Mouse (Mus musculus) hindbrain, embryonic 15.5 days (tissue): Measurements from ENCODE around the gene Nacad. TPM values are rescaled to one million over a fixed set of nuclear protein-coding genes. Genes with fewer than 3 reads are reported as not detected.

ENCODE experiments used
- ATAC-seq: fragments of 200-750 bp; cut with Nextera tagmentation; 2 replicates; pipeline ENCODE4 v1.8.0; 2017; ENCODE audit warnings: low read depth, moderate number of reproducible peaks, moderate TSS enrichment; ENCODE audit not compliant: low FRiP score
- H3K27ac ChIP-seq: fragments of 300-500 bp; sonication (generic); replicated peaks from 2 replicates; pipeline ENCODE4 v1.5.1; 2015; ENCODE audit warnings: mild to moderate bottlenecking, inconsistent platforms
- H3K27me3 ChIP-seq: fragments of 300-500 bp; sonication (generic); 2 replicates; pipeline ENCODE4 v1.6.1; 2015; ENCODE audit warnings: control low read depth, inconsistent platforms
- H3K36me3 ChIP-seq: fragments of 300-500 bp; sonication (generic); 2 replicates; pipeline ENCODE4 v1.6.1; 2015; ENCODE audit warnings: control low read depth, inconsistent platforms
- H3K4me1 ChIP-seq: fragments of 300-500 bp; sonication (generic); replicated peaks from 2 replicates; pipeline ENCODE4 v1.6.1; 2015; ENCODE audit warnings: control low read depth, inconsistent platforms
- H3K4me2 ChIP-seq: fragments of 300-500 bp; sonication (generic); 2 replicates; pipeline ENCODE4 v1.6.1; 2015; ENCODE audit warnings: moderate library complexity, mild to moderate bottlenecking, inconsistent platforms
- H3K4me3 ChIP-seq: fragments of 300-500 bp; sonication (generic); 2 replicates; pipeline ENCODE4 v1.5.1; 2015; ENCODE audit warnings: mild to moderate bottlenecking, inconsistent platforms
- H3K9ac ChIP-seq: fragments of 300-500 bp; sonication (generic); 2 replicates; pipeline ENCODE4 v1.6.1; 2015; ENCODE audit warnings: inconsistent platforms
- H3K9me3 ChIP-seq: fragments of 300-500 bp; sonication (generic); 2 replicates; pipeline ENCODE4 v1.6.1; 2016; ENCODE audit warnings: control low read depth, inconsistent platforms
- WGBS: fragments of 180-500 bp; shearing (Covaris S2); methylation state at CpG from one replicate; pipeline ENCODE4 v1.1.7; 2015; 5-methylcytosine and 5-hydroxymethylcytosine counted together
- polyA plus RNA-seq: library from polyadenylated mRNA; unstranded; fragments of >200 nt; fragmentation: Nextera tagmentation; extraction: Ambion mirVana; gene quantifications from 2 replicates; pipeline ENCODE4 v1.2.1, GENCODE M21; 2015

Gene Nacad
- polyA plus RNA-seq, 1 experiment from 2014 or later, result 89.8 TPM

DNA sequence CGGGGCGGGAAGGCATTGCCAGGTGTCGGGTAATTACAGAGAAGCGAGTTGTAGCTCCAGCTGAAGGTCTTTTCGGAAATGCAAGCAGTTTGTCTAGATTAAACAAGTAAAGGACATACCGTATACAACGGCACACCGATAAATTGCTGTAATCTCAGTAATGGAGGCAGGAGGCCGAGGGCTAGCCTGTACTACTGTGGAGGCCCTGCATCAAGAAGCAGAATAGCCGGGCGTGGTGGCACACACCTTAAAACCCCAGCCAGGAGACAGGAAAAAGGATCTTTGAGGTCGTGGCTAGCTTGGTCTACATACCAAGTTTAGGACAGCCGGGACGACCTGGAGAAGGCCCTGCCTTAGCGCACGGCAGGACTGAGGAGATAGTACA lies 20.5 kb upstream of the Nacad start:
- Histone ChIP-seq H3K27me3 (no peaks in the 10 kb centered on the region), H3K4me1 (peaks cover 33% of the 10 kb centered on the region), H3K27ac (peak overlapping the region; percentile 86), H3K9ac (peak overlapping the region; percentile 60), H3K4me3 (peak overlapping the region; percentile 79), H3K4me2 (peak overlapping the region; percentile 85), H3K9me3 (no peaks in the 10 kb centered on the region), H3K36me3 (peaks cover 19% of the 10 kb centered on the region)
- WGBS, result 15% methylated on average over 16 of the region's 16 CpGs
- ATAC-seq, result peak; percentile 29

DNA sequence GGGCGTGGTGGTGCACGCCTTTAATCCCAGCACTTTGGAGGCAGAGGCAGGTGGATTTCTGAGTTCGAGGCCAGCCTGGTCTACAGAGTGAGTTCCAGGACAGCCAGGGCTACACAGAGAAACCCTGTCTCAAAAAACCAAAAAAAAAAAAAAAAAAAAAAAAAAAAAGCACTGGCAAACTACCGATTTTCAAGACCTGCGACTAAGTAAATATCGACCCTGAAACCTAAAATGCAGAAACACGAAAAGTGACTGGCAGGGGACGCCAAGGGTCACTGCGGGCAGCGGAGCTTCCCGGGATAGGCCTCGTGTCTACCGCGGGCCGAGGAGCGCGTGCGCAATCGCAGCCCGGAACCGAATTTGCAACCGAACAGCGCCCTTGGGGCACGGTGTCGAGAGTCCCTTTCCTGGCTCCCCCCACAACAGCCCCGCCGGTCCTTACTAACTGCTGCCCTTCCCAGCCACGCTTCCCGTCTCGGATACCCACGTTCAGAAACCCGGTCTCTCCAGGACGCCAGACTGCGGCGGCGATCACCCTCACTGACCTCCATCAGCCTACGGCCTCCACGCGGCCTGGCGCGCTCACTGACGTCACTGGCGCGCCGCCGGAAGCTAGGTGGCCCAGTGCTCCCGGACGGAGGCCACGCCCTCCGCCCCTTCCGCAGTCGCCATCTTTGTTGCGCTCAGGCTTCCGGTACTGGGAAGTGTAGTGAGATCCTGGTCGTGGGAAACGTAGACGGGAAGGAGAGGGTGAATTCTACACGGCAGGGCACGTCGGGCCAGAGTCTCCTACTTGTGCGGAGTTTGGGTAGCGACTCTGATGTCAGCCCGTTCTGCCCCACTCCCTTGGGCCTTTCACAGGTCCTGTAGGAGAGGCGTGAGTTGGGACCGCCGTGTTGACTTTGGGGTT lies 19.9 kb upstream of the Nacad start, which contains the start of gene Tbrg4:
Gene Tbrg4 (minus strand): TSS at position 590 of the 910 bp plus-strand sequence.
- peak within 1 kb of the TSS; percentile 79 for H3K4me3 ChIP-seq
- peak within 1 kb of the TSS; percentile 60 for H3K9ac ChIP-seq
- H3K4me1 ChIP-seq, result peaks cover 33% of the 10 kb centered on the region
- peaks cover 25% of the 10 kb centered on the region for H3K36me3 ChIP-seq
- H3K9me3 ChIP-seq, result no peaks in the 10 kb centered on the region
- under 1% methylated on average over 66 of the region's 66 CpGs for WGBS
- peak within 1 kb of the TSS; percentile 85 for H3K4me2 ChIP-seq
- no peaks in the 10 kb centered on the region for H3K27me3 ChIP-seq
- peak within 1 kb of the TSS; percentile 86 for H3K27ac ChIP-seq
- peak; percentile 96 for ATAC-seq

DNA sequence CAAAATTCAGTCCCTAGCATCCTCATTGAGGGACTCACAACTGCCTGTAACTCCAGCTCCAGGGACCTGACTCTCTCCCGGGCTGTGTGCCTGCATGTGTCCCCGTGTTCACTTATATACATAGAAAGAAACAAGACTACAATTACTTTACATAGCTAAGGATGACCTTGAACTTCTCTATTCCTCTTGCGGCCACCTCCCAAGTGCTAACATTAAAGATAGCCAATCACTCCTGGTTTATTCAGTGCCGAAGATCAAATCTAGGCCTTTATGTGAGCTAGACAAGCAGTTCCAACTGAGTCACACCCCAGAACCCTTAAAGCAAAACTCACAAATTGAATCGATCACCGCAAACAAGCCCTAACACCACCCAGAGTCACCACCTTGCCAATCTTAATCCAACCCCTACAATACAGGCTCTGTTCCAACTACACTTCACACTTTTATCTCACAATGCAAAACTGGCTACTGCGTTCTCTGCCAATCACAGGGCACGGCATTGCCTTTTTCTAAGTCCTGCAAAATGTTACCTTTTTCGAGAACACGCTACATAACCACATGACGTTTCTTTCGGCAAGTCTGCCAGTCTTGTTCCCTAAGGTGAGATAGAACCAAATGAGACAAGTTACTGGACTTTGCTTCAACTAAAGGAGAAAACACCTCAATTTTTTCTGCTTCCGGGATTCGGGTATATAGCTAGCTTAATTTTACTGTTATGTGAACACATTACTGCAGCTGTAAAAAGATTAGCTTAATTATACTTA lies 18.9 kb upstream of the Nacad start:
- peak overlapping the region; percentile 61 for H3K4me2 ChIP-seq
- no peak overlapping the region for H3K27ac ChIP-seq
- no peak for ATAC-seq
- WGBS, result 74% methylated on average over 14 of the region's 14 CpGs
- H3K9ac ChIP-seq, result peak overlapping the region; percentile 60
- H3K9me3 ChIP-seq, result no peaks in the 10 kb centered on the region
- peak overlapping the region; percentile 79 for H3K4me3 ChIP-seq
- H3K36me3 ChIP-seq, result peaks cover 34% of the 10 kb centered on the region
- H3K27me3 ChIP-seq, result no peaks in the 10 kb centered on the region
- H3K4me1 ChIP-seq, result peaks cover 33% of the 10 kb centered on the region

DNA sequence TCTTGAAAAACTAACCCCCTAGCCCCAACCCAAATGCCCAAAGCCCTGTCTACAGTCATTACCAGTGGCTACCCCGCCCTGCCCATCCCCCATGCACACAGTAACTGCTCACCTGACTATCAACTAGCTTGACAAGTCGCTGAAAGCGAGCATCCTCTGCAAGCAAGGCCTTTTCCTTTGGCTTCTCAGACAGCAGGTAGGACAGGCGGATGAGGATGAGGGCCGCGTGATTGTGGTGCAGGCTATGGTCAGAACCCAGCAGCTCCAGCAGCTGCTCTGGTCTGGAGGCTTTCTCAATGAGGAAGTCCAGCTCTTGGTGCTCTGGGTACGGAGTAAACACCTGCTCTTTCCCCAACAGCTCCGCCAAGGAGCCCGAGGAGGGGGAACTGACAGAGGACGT lies 17.9 kb upstream of the Nacad start:
- Histone ChIP-seq H3K9me3 (no peaks in the 10 kb centered on the region), H3K9ac (no peak overlapping the region), H3K36me3 (peaks cover 45% of the 10 kb centered on the region), H3K4me3 (no peak overlapping the region), H3K27me3 (no peaks in the 10 kb centered on the region), H3K27ac (no peak overlapping the region), H3K4me2 (no peak overlapping the region), H3K4me1 (peaks cover 33% of the 10 kb centered on the region)
- no peak for ATAC-seq
- WGBS, result 95% methylated on average over 10 of the region's 10 CpGs

DNA sequence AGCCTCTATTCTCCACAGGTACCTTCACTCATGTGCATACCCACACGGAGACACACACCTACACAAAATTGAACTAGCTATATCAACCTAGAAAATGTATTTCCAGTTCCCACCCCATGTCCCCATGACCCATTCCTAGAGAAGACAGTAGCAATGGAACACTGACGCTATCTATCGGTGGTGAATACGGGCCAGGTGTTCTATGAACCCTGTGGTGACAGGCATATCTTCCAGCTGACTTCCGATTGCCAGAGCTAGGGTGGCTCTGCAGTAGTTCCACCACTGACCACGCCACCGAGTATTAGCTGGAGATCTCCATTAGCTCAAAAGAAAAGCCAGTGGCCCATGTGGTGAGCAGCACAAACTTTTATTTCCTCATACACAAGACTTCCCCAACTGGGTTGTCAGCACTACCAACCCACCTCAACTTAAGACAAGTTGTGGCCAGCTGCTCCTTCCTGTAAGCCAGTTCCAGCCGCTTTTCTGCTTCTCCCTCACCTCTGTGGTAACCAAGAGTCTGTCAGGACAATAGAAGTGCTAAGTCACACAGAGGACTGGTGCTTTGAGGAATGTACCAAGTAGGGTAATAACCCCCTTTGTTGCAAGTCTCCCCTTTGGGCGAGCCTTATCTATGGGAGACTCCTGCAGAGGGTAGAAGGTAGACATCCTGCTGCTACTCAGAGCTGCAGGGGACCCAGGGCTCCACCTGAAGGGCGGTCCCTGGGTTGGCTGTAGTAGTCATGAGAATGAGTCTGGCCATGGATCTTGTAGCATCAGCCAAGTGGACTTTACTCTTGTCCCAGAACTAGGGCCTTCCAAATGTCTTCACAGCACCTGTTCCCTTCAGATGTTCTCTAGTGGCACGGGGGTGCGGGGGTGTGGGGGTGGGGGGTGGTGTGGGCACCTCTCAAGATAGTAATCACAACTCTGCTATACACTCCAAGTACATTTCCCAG lies 9.7 kb upstream of the Nacad start:
- H3K4me3 ChIP-seq, result no peak overlapping the region
- ATAC-seq, result no peak
- no peaks in the 10 kb centered on the region for H3K27me3 ChIP-seq
- no peaks in the 10 kb centered on the region for H3K9me3 ChIP-seq
- H3K36me3 ChIP-seq, result peaks cover 85% of the 10 kb centered on the region
- H3K4me2 ChIP-seq, result no peak overlapping the region
- 92% methylated on average over 12 of the region's 12 CpGs for WGBS
- H3K4me1 ChIP-seq, result no peaks in the 10 kb centered on the region
- no peak overlapping the region for H3K27ac ChIP-seq
- no peak overlapping the region for H3K9ac ChIP-seq

DNA sequence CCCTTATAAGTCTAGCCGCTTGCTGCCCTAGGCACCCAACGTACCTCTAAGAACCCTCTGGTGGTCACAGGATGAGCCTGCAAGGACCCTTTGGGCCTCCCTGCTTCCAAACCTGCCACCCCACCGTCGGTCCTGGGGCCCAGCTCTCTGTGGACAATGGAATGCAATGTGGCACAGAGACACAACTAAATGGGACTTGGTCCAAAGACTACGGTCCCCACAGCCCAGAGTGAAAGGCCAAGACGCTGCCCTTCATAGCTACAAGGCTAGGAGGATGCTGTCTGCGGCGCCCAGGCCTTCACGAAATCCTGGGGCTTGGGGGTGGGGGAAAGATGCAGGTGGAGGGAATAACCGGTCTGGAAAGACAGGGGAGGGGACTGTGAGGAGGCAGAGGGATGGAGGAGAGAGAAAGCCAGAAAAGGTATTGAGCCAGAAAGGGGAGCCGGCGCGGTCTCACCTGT lies 802 bp downstream of the Nacad start:
- Histone ChIP-seq H3K4me1 (peaks cover 64% of the 10 kb centered on the region), H3K36me3 (peaks cover 21% of the 10 kb centered on the region), H3K4me3 (peak overlapping the region; percentile 64), H3K9ac (peak overlapping the region; percentile 81), H3K4me2 (peak overlapping the region; percentile 74), H3K9me3 (no peaks in the 10 kb centered on the region), H3K27ac (peak overlapping the region; percentile 99), H3K27me3 (no peaks in the 10 kb centered on the region)
- no peak for ATAC-seq
- 6% methylated on average over 13 of the region's 13 CpGs for WGBS

DNA sequence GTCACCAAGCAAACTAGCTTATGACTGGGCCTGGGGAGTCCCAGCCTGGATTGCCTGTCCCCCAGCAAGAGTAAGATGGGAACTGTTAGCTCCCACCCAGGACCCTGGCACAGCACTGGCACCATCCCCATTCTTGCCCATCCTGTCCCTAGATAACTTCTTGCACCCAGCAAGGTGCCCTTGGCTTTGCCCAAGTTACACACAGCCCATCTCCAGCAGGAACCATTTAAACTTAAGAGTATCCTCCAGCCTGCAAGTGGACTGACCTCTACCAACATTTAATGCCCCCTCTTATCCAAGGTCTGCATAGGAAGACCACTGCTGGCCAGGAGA lies 1.3 kb downstream of the Nacad start:
- Histone ChIP-seq H3K4me2 (peak overlapping the region; percentile 74), H3K4me1 (peaks cover 69% of the 10 kb centered on the region)

DNA sequence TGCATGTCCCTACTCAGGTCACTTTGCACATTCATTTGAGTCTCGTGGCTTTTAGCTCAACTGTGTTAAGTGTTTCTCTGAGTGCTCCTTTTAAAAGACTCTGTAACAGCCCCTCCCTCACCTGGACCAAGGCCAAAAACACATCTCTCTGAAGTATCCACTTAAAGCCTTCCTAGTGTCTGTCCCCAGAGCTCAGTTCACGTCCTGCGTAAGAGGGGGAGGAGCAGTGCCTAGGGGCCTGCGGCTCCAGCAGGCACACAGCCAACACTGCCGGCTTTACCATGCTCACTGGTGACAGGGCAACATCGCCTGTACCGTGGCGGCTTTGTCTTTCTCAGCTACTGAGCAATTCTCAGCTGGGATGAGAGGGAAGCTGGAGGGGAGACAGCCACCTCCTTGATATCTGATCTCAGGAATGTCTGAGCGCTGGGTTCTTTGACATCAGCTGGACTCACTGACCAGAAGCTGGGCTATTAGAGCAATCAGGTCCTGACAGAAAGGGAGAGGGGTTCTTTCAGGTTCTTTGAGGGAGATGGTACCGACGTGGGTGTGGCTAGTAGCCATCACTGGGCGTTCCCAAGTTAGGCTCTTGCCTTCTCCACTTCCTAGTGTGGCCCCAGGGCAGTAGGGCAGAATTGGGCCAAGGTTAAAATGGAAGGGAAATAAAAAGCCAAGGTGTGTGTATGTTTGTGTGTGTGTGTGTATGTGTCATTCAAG lies 1.8 kb downstream of the Nacad start:
- peak overlapping the region; percentile 74 for H3K4me2 ChIP-seq
- H3K27me3 ChIP-seq, result no peaks in the 10 kb centered on the region
- H3K27ac ChIP-seq, result peak overlapping the region; percentile 99
- peaks cover 74% of the 10 kb centered on the region for H3K4me1 ChIP-seq
- WGBS, result 9% methylated on average over 12 of the region's 12 CpGs
- peak overlapping the region; percentile 81 for H3K9ac ChIP-seq
- peaks cover 21% of the 10 kb centered on the region for H3K36me3 ChIP-seq
- no peaks in the 10 kb centered on the region for H3K9me3 ChIP-seq
- ATAC-seq, result peak; percentile 13; the same call in 1 of the 2 replicates
- peak overlapping the region; percentile 64 for H3K4me3 ChIP-seq

More for the DNA sequence above, 1.3 kb downstream of the Nacad start:
- peak overlapping the region; percentile 64 for H3K4me3 ChIP-seq
- peak overlapping the region; percentile 99 for H3K27ac ChIP-seq
- peak overlapping the region; percentile 81 for H3K9ac ChIP-seq
- peaks cover 21% of the 10 kb centered on the region for H3K36me3 ChIP-seq
- ATAC-seq, result no peak
- no peaks in the 10 kb centered on the region for H3K9me3 ChIP-seq
- H3K27me3 ChIP-seq, result no peaks in the 10 kb centered on the region

DNA sequence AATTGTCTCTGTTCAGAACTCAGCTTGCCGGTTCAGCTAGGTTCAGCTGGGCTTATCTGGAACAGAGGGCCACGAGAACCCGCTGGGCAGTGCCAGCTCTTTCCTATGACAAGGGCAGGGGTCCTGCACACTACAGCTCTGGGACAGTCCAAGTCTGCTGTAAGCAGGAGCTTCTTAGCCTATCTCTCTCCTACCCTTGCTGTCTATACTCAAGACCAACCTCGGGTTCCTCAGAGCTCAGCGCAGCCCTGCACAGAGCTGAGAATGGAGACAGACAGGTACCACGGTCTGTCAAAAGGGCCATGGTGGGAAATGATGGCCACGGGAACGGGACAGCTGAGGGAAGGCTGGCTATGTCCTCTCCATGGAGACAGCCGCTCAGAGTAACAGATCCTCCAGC lies 2.6 kb downstream of the Nacad start:
- Histone ChIP-seq H3K4me3 (peak overlapping the region; percentile 64), H3K4me2 (peak overlapping the region; percentile 74), H3K4me1 (peaks cover 82% of the 10 kb centered on the region), H3K9ac (peak overlapping the region; percentile 81), H3K9me3 (no peaks in the 10 kb centered on the region), H3K27me3 (no peaks in the 10 kb centered on the region), H3K27ac (peak overlapping the region; percentile 99), H3K36me3 (peaks cover 21% of the 10 kb centered on the region)
- WGBS, result 72% methylated on average over 9 of the region's 9 CpGs
- no peak for ATAC-seq

DNA sequence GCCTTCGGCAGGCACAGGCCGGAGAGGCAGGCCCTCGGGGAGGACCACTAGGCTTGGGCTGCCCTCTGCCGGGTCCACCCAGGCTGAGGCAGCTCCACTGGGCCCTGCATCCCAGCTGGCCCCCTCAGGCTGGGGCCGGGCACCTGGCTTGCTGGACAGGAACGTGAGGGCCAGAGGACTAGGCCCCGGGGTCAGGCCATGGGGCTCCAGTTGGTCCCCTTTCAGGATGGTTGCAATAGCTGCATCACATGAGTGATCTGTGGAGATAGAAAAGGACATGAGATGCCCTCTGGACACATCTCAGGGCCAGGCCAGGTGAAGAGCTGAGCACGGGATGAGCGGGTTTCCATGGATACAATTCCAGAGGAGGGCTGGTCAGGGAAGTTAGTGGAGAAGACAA lies 3.2 kb downstream of the Nacad start:
- Histone ChIP-seq H3K4me2 (peak overlapping the region; percentile 74), H3K27ac (no peak overlapping the region), H3K9me3 (no peaks in the 10 kb centered on the region), H3K4me1 (peaks cover 88% of the 10 kb centered on the region), H3K27me3 (no peaks in the 10 kb centered on the region), H3K9ac (no peak overlapping the region), H3K36me3 (peaks cover 21% of the 10 kb centered on the region), H3K4me3 (peak overlapping the region; percentile 64)
- WGBS, result 85% methylated on average over 9 of the region's 9 CpGs
- ATAC-seq, result no peak
